Comparison of ENCODE assay signal across 25 mouse cellular contexts in genomic region chr2:153022855-153023254, GRCm38 (mm10). TPM values are rescaled to one million over a fixed set of nuclear protein-coding genes. Genes with fewer than 3 reads are reported as not detected.
"Had no signal": no experiment of that assay in that cellular context is flagged by ENCODE, and none has a peak within 500 bp of the region (broad histone marks: within the 10 kb centered on the region; RNA-seq: fewer than 3 reads in every experiment).

No protein-coding gene starts in this region.

- H3K27me3 ChIP-seq: neural tube, embryonic 13.5 days had no signal

- DNase-seq: lung, adult 18-20 months; lung, embryonic 14.5 days; lung, postnatal 10 days; lung, postnatal 4 days; midbrain, embryonic 14.5 days; retina, postnatal 1 day; right cerebral cortex, postnatal 14 days; right cerebral cortex, postnatal 4 days; spleen, adult 18-20 months; thymus, adult 18-20 months; thymus, postnatal 14 days; thymus, postnatal 36 days had no signal

- ATAC-seq: midbrain, embryonic 16.5 days had no signal

- H3K9me3 ChIP-seq: midbrain, embryonic 10.5 days; midbrain, embryonic 12.5 days; neural tube, embryonic 13.5 days; neural tube, embryonic 15.5 days had no signal

- H3K4me3 ChIP-seq: midbrain, embryonic 10.5 days; midbrain, embryonic 12.5 days; myocyte; neural tube, embryonic 13.5 days; neural tube, embryonic 15.5 days had no signal

- H3K36me3 ChIP-seq: midbrain, embryonic 10.5 days; midbrain, embryonic 12.5 days; neural tube, embryonic 13.5 days; neural tube, embryonic 15.5 days had no signal

- H3K4me1 ChIP-seq: midbrain, embryonic 12.5 days; neural tube, embryonic 13.5 days; neural tube, embryonic 15.5 days had no signal

RNA-seq across cellular contexts. Expression of gene Xkr7, which starts 8.8 kb away (rescaled TPM):
- total RNA-seq: megakaryocyte-erythroid progenitor cell, adult 5-6 weeks had no signal
- polyA plus RNA-seq: liver, embryonic 14.5 days; liver, embryonic 16.5 days; lung, embryonic 14.5 days; lung, embryonic 16.5 days; myocyte; stomach, embryonic 14.5 days; stomach, embryonic 16.5 days; thymus, postnatal 0 days had no signal

RNA-seq across cellular contexts. Expression of gene Ccm2l, which starts 42.9 kb away (rescaled TPM):
- total RNA-seq: megakaryocyte-erythroid progenitor cell, adult 5-6 weeks had no signal
- polyA plus RNA-seq: myocyte had no signal
